Mouse (Mus musculus) midbrain, embryonic 14.5 days (tissue): Measurements from ENCODE around the gene Syt13. TPM values are rescaled to one million over a fixed set of nuclear protein-coding genes. Genes with fewer than 3 reads are reported as not detected.

ENCODE experiments used
- ATAC-seq: fragments of 200-750 bp; cut with Nextera tagmentation; 2 replicates; pipeline ENCODE4 v1.8.0; 2017; ENCODE audit warnings: moderate number of reproducible peaks, moderate library complexity; ENCODE audit not compliant: low FRiP score, low TSS enrichment
- DNase-seq: peaks from one replicate; pipeline ENCODE4 v3.0.0-alpha.2; 2015
- H3K27ac ChIP-seq: fragments of 300-500 bp; sonication (generic); replicated peaks from 2 replicates; pipeline ENCODE4 v1.5.1; 2014; ENCODE audit warnings: mild to moderate bottlenecking, low read depth, low read length, moderate library complexity
- H3K27me3 ChIP-seq: fragments of 300-500 bp; sonication (generic); 2 replicates; pipeline ENCODE4 v1.6.1; 2014; ENCODE audit warnings: low read length, control low read depth, mixed read lengths; ENCODE audit not compliant: control insufficient read depth, insufficient read depth
- H3K36me3 ChIP-seq: fragments of 300-500 bp; sonication (generic); 2 replicates; pipeline ENCODE4 v1.6.1; 2014; ENCODE audit warnings: low read length, control low read depth; ENCODE audit not compliant: control insufficient read depth, insufficient read depth
- H3K4me1 ChIP-seq: fragments of 300-500 bp; sonication (generic); 2 replicates; pipeline ENCODE4 v1.6.1; 2014; ENCODE audit warnings: mild to moderate bottlenecking, antibody characterized with exemption, low read length, control low read depth; ENCODE audit not compliant: control insufficient read depth, insufficient read depth
- H3K4me2 ChIP-seq: fragments of 300-500 bp; sonication (generic); 2 replicates; pipeline ENCODE4 v1.6.1; 2014; ENCODE audit warnings: mild to moderate bottlenecking, low read length, moderate library complexity
- H3K4me3 ChIP-seq: fragments of 300-500 bp; sonication (generic); replicated peaks from 2 replicates; pipeline ENCODE4 v1.5.1; 2014; ENCODE audit warnings: low read depth, low read length
- H3K9ac ChIP-seq: fragments of 300-500 bp; sonication (generic); replicated peaks from 2 replicates; pipeline ENCODE4 v1.6.1; 2014; ENCODE audit warnings: mild to moderate bottlenecking, low read length, moderate library complexity
- H3K9me3 ChIP-seq: fragments of 300-500 bp; sonication (generic); 2 replicates; pipeline ENCODE4 v1.6.1; 2016; ENCODE audit warnings: low read length, control low read depth, mixed read lengths; ENCODE audit not compliant: control insufficient read depth
- WGBS: fragments of 180-500 bp; shearing (Covaris S2); extraction: QIAGEN DNeasy Blood & Tissue Kit; methylation state at CpG from one replicate; pipeline ENCODE4 v1.1.7; 2014; 5-methylcytosine and 5-hydroxymethylcytosine counted together
- polyA plus RNA-seq: library from polyadenylated mRNA; unstranded; fragments of >200 nt; fragmentation: Nextera tagmentation; extraction: Ambion mirVana; gene quantifications from 2 replicates; pipeline ENCODE4 v1.2.1, GENCODE M21; 2014

Syt13 gene
- polyA plus RNA-seq, 1 experiment from 2014 or later, result 48.9 TPM

DNA sequence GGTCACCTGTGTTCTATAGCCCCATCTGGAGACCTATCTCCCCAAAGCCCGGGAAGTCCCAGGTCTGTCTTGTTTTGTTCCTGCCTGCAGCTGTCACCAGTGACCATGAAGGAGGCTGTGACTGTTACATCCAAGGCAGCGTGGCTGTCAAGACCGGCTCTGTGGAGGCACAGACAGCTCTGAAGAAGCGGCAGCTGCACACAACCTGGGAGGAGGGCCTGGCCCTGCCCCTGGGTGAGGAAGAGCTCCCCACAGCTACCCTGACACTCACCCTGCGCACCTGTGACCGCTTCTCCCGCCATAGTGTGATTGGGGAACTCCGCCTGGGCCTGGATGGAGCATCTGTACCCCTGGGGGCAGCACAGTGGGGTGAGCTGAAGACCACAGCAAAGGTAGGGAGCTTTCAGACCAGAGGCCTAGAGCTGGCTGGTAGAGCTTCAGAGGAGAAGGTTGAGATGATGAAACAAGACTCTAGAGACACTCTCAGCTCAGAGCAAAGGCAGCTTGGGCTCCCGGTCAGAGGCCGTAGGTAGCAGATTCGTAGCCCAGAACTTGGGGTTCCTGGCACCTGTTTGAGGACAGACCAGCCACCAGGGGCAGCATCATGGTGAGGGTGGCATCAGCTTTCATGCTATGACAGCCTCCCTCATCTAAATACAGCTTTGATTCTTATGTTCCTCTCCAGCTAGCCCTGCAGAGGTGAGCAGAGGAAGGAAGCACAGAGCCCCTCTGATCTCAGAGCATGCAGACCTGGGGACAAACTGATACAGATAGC, 31.1 kb downstream of the Syt13 start:
- H3K36me3 ChIP-seq, result 0 out of 2 replicates have a peak, but pooled peaks cover 8% of the 10 kb centered on the region

DNA sequence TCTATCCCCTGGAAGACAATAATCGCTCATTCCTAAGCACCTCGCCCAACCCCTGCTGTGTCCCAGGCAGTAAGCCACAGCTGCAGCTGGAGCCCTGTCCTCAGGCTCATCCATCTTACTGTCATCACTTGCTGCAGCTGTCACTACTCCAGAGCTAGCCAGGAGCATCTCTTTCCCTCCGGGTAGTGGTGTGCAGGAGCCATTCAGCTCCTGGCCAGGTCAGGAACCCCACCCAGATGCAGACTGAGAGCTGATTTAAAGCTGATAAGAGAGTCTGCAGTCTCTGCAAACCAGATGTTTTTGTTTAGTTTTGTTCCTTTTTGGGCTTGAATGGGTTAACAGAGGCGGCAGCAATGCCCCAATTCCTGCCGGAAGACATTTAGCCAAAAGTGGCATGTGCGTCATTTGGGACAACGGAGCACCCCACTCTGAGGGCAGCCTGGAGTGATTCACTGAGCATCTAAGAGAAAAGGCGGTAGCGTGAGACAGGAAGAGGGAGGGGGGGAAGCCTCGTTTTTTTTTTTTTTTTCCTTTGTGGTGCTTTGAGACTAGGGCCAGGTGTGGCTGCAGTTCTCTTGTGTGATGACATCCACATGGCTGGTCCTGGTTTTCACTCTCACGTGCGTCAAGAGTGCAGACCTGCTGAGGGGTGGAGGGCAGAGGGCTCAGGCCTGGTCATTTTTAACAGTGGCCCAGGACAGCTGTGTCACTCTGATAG, 33.2 kb downstream of the Syt13 start:
- Histone ChIP-seq H3K27ac (no peak overlapping the region), H3K9ac (no peak overlapping the region), H3K4me2 (no peak overlapping the region), H3K36me3 (peaks cover 5% of the 10 kb centered on the region; the same call in 1 of the 2 replicates), H3K4me3 (no peak overlapping the region), H3K9me3 (no peaks in the 10 kb centered on the region), H3K27me3 (no peaks in the 10 kb centered on the region), H3K4me1 (peaks cover 6% of the 10 kb centered on the region)
- DNase-seq (peak; percentile 31), ATAC-seq (no peak)
- 13% methylated on average over 12 of the region's 12 CpGs for WGBS

More for the DNA sequence above, 31.1 kb downstream of the Syt13 start:
- DNase-seq (no peak), ATAC-seq (no peak)
- Histone ChIP-seq H3K4me2 (no peak overlapping the region), H3K27ac (no peak overlapping the region), H3K9ac (no peak overlapping the region), H3K4me3 (no peak overlapping the region), H3K27me3 (no peaks in the 10 kb centered on the region), H3K9me3 (no peaks in the 10 kb centered on the region), H3K4me1 (peaks cover 6% of the 10 kb centered on the region)
- 85% methylated on average over 11 of the region's 11 CpGs for WGBS

GRCm38 (mm10) chr2:92948699-92949300, 33.9 kb downstream of the Syt13 start:
- ATAC-seq (no peak), DNase-seq (peak; percentile 39)
- 46% methylated on average over 7 of the region's 7 CpGs for WGBS

GRCm38 (mm10) chr2:92949518-92949917, 34.6 kb downstream of the Syt13 start:
- Histone ChIP-seq H3K4me2 (no peak overlapping the region), H3K36me3 (peaks cover 8% of the 10 kb centered on the region; the same call in 1 of the 2 replicates), H3K9ac (no peak overlapping the region), H3K27ac (peak overlapping the region; percentile 41; the same call in 1 of the 2 replicates), H3K4me3 (no peak overlapping the region), H3K9me3 (no peaks in the 10 kb centered on the region), H3K4me1 (peaks cover 6% of the 10 kb centered on the region), H3K27me3 (no peaks in the 10 kb centered on the region)
- DNase-seq (no peak), ATAC-seq (no peak)
- WGBS, result 43% methylated on average over 1 of the region's 1 CpGs

More at GRCm38 (mm10) chr2:92948699-92949300, 33.9 kb downstream of the Syt13 start:
- no peaks in the 10 kb centered on the region for H3K9me3 ChIP-seq
- no peak overlapping the region for H3K9ac ChIP-seq
- H3K4me3 ChIP-seq, result no peak overlapping the region
- peaks cover 6% of the 10 kb centered on the region for H3K4me1 ChIP-seq
- H3K27me3 ChIP-seq, result no peaks in the 10 kb centered on the region
- H3K4me2 ChIP-seq, result no peak overlapping the region
- peaks cover 8% of the 10 kb centered on the region; the same call in 1 of the 2 replicates for H3K36me3 ChIP-seq
- H3K27ac ChIP-seq, result no peak overlapping the region

- 92% methylated on average over 17 of the region's 17 CpGs for WGBS
- Histone ChIP-seq H3K9me3 (no peaks in the 10 kb centered on the region), H3K27me3 (no peaks in the 10 kb centered on the region), H3K27ac (no peak overlapping the region), H3K4me1 (no peaks in the 10 kb centered on the region), H3K4me3 (no peak overlapping the region), H3K4me2 (no peak overlapping the region), H3K36me3 (peaks cover 5% of the 10 kb centered on the region; the same call in 1 of the 2 replicates), H3K9ac (no peak overlapping the region)
- DNase-seq, result no peak
- no peak for ATAC-seq
Measured at GRCm38 (mm10) chr2:92953450-92953849, 38.6 kb downstream of the Syt13 start.

DNA sequence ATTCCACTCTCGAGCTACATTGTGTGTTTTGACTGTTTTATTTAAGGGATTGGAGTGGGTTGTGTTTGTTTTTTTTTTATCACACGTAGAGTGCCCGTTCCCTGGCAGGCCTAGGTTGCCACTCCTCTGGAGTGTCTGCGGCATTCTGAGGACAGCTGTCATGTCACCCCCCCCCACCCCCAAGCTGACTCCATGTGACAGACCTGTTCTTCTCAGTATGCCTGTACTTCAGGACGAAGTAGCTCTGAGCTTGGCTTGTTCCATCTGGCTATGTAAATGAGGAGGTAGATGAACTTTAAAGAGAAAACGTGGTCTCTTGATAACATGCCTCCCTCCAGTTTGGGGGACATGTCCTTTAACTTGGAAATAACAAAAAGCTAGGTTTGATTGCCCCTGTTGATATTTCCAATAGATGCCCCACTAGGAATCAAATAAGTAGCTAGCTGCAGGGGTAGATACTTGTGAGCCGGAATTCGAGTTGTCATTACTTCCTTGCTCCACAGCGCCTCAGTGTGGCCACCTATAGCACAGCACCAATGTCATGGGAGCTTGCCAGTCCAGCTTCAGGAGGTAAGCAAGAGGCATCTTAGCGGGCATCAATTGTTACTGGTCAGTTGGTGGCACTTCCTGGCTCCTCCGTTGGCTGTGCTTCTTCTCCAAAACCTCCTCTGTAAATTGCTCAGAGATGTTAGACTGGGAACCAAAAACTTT, 39.7 kb downstream of the Syt13 start:
- Histone ChIP-seq H3K27me3 (no peaks in the 10 kb centered on the region), H3K9me3 (no peaks in the 10 kb centered on the region), H3K27ac (no peak overlapping the region), H3K36me3 (peaks cover 5% of the 10 kb centered on the region; the same call in 1 of the 2 replicates), H3K4me2 (no peak overlapping the region), H3K4me1 (no peaks in the 10 kb centered on the region), H3K4me3 (no peak overlapping the region), H3K9ac (no peak overlapping the region)
- 42% methylated on average over 11 of the region's 11 CpGs for WGBS
- ATAC-seq (no peak), DNase-seq (peak; percentile 79)

DNA sequence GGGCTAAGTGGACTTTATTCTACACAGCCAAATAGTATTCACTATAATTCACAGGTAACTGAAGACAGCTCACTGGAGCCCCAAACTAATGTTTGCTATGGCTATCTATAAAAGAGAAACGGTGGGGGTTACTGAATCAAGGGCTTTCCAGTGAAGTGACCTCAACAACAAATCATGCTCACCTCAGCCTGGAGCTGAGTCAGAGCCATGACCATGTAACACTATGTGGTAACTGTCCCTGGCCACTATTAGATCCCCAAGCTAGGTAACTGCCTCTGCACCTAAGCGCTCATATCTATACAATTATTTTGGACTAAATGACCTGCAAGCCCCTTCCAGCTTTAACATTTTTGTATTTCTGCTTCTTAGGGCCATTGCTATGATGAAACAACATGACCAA, 42.0 kb downstream of the Syt13 start:
- Histone ChIP-seq H3K36me3 (peaks cover 5% of the 10 kb centered on the region; the same call in 1 of the 2 replicates), H3K4me1 (no peaks in the 10 kb centered on the region), H3K9me3 (no peaks in the 10 kb centered on the region), H3K9ac (no peak overlapping the region), H3K4me3 (no peak overlapping the region), H3K4me2 (no peak overlapping the region), H3K27me3 (no peaks in the 10 kb centered on the region), H3K27ac (no peak overlapping the region)
- DNase-seq, result no peak
- ATAC-seq, result no peak
- WGBS, result 89% methylated on average over 2 of the region's 2 CpGs

GRCm38 (mm10) chr2:92958640-92959039, 43.7 kb downstream of the Syt13 start:
- ATAC-seq, result no peak
- Histone ChIP-seq H3K9ac (no peak overlapping the region), H3K36me3 (peaks cover under 1% of the 10 kb centered on the region; the same call in 1 of the 2 replicates), H3K27ac (no peak overlapping the region), H3K4me1 (no peaks in the 10 kb centered on the region), H3K4me2 (no peak overlapping the region), H3K27me3 (no peaks in the 10 kb centered on the region), H3K9me3 (no peaks in the 10 kb centered on the region), H3K4me3 (no peak overlapping the region)
- DNase-seq, result peak; percentile 11
- WGBS, result 70% methylated on average over 4 of the region's 4 CpGs
